Mouse (Mus musculus): Measurements from ENCODE around the gene Ermard.
"Not testable (repeated sequence)": the region's sequence is repeated elsewhere in the genome, so short reads cannot be mapped to it uniquely, and the experiment has no call there.

Ermard gene

GRCm38 (mm10) chr17:15041175-15041729 is at the start of gene Ermard, which contains the start of the genes Tcte3 and Gm3448:
Ermard (plus strand) TSS chr17:15041208.
Tcte3 (minus strand) TSS chr17:15041488.
Gm3448 (minus strand) TSS chr17:15041537.
- not testable (repeated sequence) for DNase-seq (ENCODE audit: low read depth)

DNA sequence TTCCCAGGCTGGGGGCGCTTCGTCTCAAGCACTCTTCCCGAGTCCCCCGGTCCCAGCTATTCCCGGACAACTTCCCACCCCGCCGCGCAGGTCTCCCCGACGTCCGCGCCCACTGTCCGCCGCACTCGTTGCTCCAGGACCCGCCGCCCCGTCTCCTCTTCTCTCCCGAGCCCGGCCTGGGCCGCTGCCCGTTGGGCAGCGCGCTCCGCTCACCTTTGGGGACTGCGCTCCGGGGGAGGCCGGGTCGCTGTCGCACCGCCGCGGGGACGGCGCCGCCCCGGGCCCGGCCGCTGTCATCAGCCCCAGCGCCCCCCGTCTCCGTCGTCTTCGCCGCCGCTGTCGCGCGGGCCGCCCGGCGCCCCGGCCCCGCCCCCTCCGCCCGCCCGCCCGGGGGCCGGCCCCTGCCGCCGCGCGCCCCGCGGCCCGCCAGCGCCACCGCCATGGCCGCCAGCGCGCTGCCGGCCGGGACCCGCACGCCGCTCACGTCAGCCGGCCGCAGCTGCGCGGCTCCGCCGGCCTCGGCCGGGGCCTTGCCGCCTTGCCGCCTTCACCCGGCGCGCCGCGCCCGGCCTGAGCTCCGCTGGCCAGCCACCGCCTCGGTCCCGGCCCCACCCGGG is 48.4 kb upstream of the Ermard start:
- DNase-seq (ENCODE audit: low read depth): not testable (repeated sequence)

DNA sequence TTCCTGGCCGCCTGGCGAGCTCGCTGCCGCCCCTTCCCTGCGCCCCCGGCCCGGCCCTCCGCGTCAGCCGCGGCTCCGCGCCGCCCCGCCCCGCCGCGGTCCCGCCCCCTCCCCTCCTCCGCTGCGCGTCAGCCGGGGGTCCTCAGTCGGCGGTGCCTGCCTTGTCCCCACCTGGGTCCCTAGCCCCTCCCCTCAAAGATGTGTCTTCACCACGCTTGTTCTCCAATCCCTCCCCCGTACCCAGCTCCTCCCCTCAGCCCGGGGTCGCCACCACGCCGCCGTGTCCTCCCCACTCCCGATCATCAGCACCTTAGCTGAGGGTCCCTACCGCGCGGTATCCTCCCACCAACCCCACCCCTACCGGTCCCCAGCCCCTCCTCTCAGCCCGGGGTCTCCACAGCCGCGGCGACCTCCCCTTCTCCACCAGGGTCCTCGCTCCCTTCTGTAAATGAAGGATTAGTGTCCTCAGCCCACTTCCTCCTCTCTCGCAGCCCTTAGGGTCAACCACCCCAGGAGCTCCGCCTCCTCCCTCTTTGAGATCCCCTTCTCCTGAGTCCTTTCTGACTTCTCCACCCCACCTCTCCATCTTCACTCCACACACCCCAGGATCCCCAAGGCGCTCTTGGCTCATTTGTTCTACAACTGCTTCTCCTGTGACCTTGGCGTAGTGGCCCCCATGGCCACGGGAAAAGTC is 47.7 kb upstream of the Ermard start:
- DNase-seq (ENCODE audit: low read depth): not testable (repeated sequence)

DNA sequence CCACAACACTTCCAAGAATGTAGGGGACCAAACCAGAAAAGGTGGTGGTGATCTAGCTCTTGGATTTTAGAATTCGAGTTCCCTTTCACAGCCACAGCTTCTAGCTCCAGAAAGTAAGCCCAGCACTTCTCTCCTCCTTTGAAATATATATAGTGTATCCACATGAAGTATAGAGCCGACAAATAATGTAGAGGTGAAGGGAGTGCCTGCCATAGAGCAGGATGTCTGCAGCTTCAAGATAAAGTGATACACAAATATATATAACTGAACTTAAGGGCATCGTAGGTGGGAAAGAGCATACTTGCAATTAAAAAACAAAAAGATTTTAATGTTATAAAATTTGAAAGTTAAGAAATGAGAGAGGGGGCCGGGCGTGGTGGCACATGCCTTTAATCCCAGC is 46.9 kb upstream of the Ermard start:
- DNase-seq (ENCODE audit: low read depth): not testable (repeated sequence)

- not testable (repeated sequence) for DNase-seq (ENCODE audit: low read depth)
Measured at GRCm38 (mm10) chr17:15000047-15000446, 41.0 kb upstream of the Ermard start.

GRCm38 (mm10) chr17:15009088-15009487 is 31.9 kb upstream of the Ermard start:
- DNase-seq (ENCODE audit: low read depth): not testable (repeated sequence)

DNA sequence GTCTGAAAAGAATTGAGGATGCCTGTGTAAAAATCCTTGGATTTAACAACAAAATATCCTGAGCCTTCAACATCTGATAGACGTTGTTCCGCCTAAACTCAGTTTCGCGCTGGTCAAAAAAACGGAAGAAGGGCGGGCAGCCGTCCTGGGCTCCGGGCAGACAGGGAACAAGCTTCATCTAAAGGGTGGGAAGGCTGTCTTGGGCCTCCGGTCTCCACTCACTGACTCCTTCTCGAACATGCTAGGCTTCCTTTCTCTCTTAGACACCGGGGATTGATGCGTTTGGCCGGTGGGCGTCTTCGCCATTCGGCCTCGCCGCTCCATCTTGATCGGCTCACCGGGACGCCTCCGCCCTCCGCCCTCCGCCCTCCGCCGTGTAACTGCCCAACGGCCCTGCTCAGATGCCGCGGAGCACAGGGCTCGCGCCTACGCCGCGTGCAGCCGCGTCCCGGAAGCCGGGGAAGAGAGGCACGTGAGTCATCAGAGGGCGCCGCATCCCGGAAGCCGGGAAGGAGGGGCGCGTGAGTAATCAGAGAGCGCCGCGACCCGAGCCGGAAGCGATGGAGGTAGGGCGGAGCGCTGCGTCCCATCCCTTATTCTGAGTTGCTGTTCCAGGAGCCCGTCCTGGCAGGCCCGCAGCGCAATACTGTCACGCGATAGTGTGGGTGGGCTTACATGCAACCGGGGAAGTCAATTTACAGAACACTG is 31.1 kb upstream of the Ermard start, which contains the start of gene Gm3435:
Gene Gm3435 (plus strand): TSS at position 471 of the 708 bp plus-strand sequence.
- not testable (repeated sequence) for DNase-seq (ENCODE audit: low read depth)

- not testable (repeated sequence) for DNase-seq (ENCODE audit: low read depth)
Measured at GRCm38 (mm10) chr17:15021503-15022220, 19.3 kb upstream of the Ermard start.

DNA sequence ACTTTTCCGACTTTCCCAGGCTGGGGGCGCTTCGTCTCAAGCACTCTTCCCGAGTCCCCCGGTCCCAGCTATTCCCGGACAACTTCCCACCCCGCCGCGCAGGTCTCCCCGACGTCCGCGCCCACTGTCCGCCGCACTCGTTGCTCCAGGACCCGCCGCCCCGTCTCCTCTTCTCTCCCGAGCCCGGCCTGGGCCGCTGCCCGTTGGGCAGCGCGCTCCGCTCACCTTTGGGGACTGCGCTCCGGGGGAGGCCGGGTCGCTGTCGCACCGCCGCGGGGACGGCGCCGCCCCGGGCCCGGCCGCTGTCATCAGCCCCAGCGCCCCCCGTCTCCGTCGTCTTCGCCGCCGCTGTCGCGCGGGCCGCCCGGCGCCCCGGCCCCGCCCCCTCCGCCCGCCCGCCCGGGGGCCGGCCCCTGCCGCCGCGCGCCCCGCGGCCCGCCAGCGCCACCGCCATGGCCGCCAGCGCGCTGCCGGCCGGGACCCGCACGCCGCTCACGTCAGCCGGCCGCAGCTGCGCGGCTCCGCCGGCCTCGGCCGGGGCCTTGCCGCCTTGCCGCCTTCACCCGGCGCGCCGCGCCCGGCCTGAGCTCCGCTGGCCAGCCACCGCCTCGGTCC is 17.0 kb upstream of the Ermard start:
- not testable (repeated sequence) for DNase-seq (ENCODE audit: low read depth)

GRCm38 (mm10) chr17:15024502-15025193 is 16.4 kb upstream of the Ermard start:
- DNase-seq (ENCODE audit: low read depth): not testable (repeated sequence)

GRCm38 (mm10) chr17:15025513-15025912 is 15.5 kb upstream of the Ermard start:
- not testable (repeated sequence) for DNase-seq (ENCODE audit: low read depth)

GRCm38 (mm10) chr17:15031414-15031813 is 9.6 kb upstream of the Ermard start:
- not testable (repeated sequence) for DNase-seq (ENCODE audit: low read depth)

- DNase-seq (ENCODE audit: low read depth): not testable (repeated sequence)
Measured at GRCm38 (mm10) chr17:15040455-15040854, 553 bp upstream of the Ermard start.

- not testable (repeated sequence) for DNase-seq (ENCODE audit: low read depth)
Measured at GRCm38 (mm10) chr17:15050338-15050737, 9.3 kb downstream of the Ermard start.

DNA sequence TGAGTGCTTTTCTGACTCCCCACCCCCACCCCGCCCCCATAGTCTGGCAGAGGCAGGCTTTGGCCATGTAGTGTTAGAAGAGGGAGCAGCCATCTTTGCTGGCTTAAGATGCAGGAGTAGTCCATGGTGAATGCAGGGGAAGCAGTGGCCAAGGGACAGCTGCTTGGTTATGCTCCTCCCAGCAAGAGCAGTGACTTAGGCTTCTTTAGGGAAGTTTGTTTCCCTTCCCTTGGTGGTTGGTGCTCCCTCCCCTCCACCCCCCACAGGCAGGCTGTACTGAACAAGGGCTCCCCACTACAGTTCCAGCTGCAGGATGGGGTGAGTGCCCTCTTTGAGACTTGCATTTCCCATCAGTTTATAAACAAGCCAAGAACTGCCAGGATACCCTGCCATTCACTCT is 11.8 kb downstream of the Ermard start:
- DNase-seq (ENCODE audit: low read depth): not testable (repeated sequence)

DNA sequence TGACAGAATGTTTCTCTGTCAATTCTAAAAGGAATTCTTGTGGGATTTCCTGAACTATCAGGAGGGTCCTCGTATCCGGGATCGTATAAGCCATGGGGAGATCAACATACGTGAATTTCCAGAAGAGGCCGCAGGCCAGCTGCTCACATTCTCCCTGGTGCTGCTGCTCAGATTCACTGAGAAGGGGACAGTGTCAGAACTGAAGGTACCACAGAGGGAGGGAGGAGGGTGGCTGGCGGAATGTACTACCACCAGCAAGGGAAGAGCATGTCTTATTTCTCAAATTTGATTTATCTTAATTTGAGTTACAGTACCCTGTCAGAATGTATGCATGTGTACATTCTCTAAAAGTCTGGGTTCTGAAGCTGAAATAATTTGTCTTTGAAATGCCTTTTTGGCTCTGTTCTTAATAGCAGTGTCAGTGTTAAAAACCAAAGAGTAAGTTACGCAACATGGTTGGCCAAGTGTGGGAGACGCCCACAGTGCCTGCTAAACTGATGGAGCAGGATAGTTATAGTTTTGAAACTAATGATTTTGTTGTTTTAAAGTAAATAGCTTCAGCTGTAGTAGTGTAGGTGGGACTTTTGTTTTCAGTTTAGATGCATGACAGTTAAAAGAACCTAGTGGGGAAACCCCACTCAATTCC is 12.3 kb downstream of the Ermard start:
- DNase-seq (ENCODE audit: low read depth): not testable (repeated sequence)

GRCm38 (mm10) chr17:15053829-15054200 is 12.8 kb downstream of the Ermard start:
- DNase-seq (ENCODE audit: low read depth): not testable (repeated sequence)

DNA sequence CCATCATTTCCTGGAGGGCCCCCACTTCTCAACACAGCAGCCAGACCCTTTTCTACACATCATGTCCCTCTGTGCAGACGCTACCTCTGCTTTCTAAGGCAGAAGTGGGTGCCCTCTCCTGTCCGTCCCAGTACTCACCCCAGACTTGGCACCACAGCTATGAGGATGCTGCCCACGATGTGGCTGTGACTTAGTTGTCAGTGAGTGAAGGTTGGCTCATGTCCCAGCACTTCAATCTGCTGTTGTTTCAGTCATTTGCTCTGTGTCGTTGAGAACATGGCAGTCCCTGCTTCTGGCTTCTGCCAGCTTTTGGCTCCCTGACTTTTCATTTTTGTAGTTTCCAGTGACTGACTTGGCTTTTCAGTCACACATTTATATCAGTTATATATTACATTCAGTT is 14.9 kb downstream of the Ermard start:
- DNase-seq (ENCODE audit: low read depth): no peak

DNA sequence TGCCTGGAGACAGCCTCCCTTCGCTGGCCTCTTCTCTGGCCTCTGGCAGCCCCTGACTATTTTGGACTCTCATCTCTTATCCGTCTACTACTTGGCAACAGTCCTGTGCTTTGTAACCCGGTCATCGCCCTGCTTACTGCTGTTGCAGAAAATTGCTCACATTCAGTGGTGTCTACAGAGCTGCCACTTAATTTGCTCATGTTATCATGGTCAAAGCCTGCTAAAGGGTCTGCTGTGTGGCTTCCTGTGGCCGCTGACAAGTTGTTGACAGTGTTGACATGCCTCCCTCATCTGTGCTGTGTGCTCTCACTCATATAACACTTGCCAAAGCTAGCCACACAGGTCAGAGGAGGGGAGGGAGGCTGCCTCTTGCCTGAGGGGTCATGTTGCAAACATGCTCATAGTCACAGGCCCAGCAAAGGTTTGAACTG is 17.2 kb downstream of the Ermard start:
- no peak for DNase-seq (ENCODE audit: low read depth)

DNA sequence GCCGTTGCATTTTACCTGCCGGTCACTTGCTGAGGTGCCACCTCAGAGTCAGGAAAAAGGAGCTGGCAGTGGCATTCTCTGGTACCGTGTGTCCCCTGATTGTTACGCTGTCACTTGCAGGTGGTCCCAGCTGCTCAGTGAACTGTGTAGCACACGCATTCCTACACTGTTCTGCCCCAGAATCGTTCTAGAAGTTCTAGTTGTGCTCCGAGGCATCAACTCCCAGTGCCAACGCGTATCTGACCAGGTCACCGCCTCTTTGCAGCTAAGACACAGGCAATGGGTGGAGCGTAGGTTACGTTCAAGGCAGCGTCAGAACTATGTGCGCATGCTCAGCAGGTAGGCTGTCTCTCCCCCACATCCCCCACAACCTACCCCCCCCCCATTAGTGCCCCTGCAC is 18.6 kb downstream of the Ermard start:
- DNase-seq (ENCODE audit: low read depth): no peak
